Mouse (Mus musculus) forebrain, postnatal 0 days (tissue): ENCODE data around the gene Mamld1. TPM values are rescaled to one million over a fixed set of nuclear protein-coding genes. Genes with fewer than 3 reads are reported as not detected.
A peak's percentile ranks its signal among the peaks of the same experiment; 100 is the strongest.

ENCODE experiments used
- ATAC-seq: fragments of 200-750 bp; cut with Nextera tagmentation; 2 replicates; pipeline ENCODE4 v1.8.0; 2017; ENCODE audit warnings: mild to moderate bottlenecking, moderate library complexity
- DNase-seq: peaks from one replicate; pipeline ENCODE4 v3.0.0-alpha.2; 2015
- H3K27ac ChIP-seq: fragments of 300-500 bp; sonication (generic); 2 replicates; pipeline ENCODE4 v1.5.1; 2014; ENCODE audit warnings: low read depth, mild to moderate bottlenecking, antibody characterized with exemption, low read length, moderate library complexity, mixed read lengths
- H3K27me3 ChIP-seq: fragments of 300-500 bp; sonication (generic); 2 replicates; pipeline ENCODE4 v1.6.1; 2014; ENCODE audit warnings: mild to moderate bottlenecking, low read length, mixed read lengths; ENCODE audit not compliant: insufficient read depth
- H3K36me3 ChIP-seq: fragments of 300-500 bp; sonication (generic); 2 replicates; pipeline ENCODE4 v1.6.1; 2014; ENCODE audit warnings: mild to moderate bottlenecking, moderate library complexity; ENCODE audit not compliant: insufficient read depth
- H3K4me1 ChIP-seq: fragments of 300-500 bp; sonication (generic); 2 replicates; pipeline ENCODE4 v1.6.1; 2014; ENCODE audit warnings: antibody characterized with exemption; ENCODE audit not compliant: insufficient read depth
- H3K4me2 ChIP-seq: fragments of 300-500 bp; sonication (generic); 2 replicates; pipeline ENCODE4 v1.6.1; 2014; ENCODE audit warnings: low read depth, mild to moderate bottlenecking, moderate library complexity
- H3K4me3 ChIP-seq: fragments of 300-500 bp; sonication (generic); 2 replicates; pipeline ENCODE4 v1.5.1; 2014; ENCODE audit warnings: low read depth, low read length, mixed read lengths
- H3K9ac ChIP-seq: fragments of 300-500 bp; sonication (generic); 2 replicates; pipeline ENCODE4 v1.6.1; 2014; ENCODE audit warnings: mild to moderate bottlenecking
- H3K9me3 ChIP-seq: fragments of 300-500 bp; sonication (generic); 2 replicates; pipeline ENCODE4 v1.6.1; 2016; ENCODE audit warnings: low read length
- CTCF ChIP-seq: sonication (generic); IDR thresholded peaks from 2 replicates; pipeline ENCODE4 v1.5.1; 2016; ENCODE audit warnings: antibody characterized with exemption, control low read depth, low read depth
- WGBS: fragments of 180-500 bp; shearing (Covaris S2); extraction: QIAGEN DNeasy Blood & Tissue Kit; methylation state at CpG from one replicate; pipeline ENCODE4 v1.1.7; 2014; 5-methylcytosine and 5-hydroxymethylcytosine counted together
- polyA plus RNA-seq: library from polyadenylated mRNA; unstranded; fragments of >200 nt; fragmentation: Nextera tagmentation; extraction: Ambion mirVana; gene quantifications from 2 replicates; pipeline ENCODE4 v1.2.1, GENCODE M21; 2015
- total RNA-seq: library from RNA; depleted of rRNA; stranded (reverse); fragments of >200 nt; gene quantifications from 2 replicates; pipeline ENCODE4 v1.2.3, GENCODE M21; 2014

Mamld1 gene
- total and polyA plus RNA-seq, 2 experiments from 2014 or later: 4.7 to 7.0 TPM

DNA sequence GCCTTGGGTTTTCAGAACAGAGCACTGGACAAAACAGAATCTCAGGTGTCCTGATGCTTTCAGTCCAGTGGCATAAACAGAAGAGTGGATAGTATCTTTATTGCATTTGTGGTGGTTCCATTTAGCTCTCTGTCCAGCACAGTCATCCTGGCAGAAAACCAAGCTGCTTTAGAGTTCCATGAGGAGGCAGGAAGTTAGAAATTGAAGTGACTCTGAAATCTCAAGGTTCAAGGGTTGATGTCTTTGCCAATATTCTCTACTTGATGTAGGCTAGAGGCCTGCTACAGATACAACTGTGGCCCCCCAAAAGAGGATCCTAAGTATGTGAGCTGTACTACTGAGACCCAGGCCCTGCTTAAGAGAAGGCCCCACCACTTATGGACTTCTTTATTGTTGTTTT is 55.8 kb downstream of the Mamld1 start:
- no peak for ATAC-seq
- H3K27ac ChIP-seq: no peak overlapping the region
- no peak for TF ChIP-seq CTCF

GRCm38 (mm10) chrX:71106392-71106791 is 56.3 kb downstream of the Mamld1 start:
- WGBS: 71% methylated on average over 4 of the region's 4 CpGs

More for the DNA sequence above, 55.8 kb downstream of the Mamld1 start:
- no peaks in the 10 kb centered on the region for H3K36me3 ChIP-seq
- no peak for DNase-seq
- H3K4me3 ChIP-seq: no peak overlapping the region
- no peak overlapping the region for H3K9ac ChIP-seq
- H3K4me2 ChIP-seq: no peak overlapping the region
- no peaks in the 10 kb centered on the region for H3K9me3 ChIP-seq
- no peaks in the 10 kb centered on the region for H3K27me3 ChIP-seq
- H3K4me1 ChIP-seq: no peaks in the 10 kb centered on the region

DNA sequence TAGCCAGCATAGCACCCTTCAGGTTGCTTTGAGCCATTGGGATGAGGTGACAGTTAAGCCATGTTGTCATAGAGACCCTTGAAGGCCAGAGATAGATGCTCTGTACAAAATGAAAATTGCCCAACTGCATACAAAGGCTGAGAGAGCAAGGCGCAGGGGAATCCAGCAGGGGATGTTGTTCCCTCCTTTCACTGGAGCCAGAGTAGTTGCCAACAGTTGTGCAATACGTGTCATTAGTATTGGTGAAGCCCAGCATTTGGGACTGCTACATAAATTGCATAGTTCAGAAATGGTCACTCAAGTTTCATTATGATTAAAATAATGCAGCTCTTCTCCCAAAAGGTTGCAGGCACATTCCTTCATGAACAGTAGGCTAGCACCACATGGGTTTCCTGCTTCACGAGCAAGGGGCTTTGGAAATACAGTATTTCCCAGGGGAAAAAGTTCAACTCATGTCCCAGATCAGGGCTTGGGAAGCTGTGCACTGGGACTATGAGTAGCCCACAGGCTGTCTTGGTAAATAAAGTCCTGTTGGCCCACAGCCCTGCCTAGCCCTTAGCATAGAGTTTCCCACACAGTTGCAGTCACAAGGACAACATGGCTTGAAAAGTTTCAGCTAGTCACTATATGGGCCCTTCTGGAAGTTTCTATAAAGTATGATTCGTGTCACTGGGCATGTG is 58.1 kb downstream of the Mamld1 start:
- Histone ChIP-seq H3K36me3 (no peaks in the 10 kb centered on the region), H3K9ac (no peak overlapping the region), H3K4me3 (no peak overlapping the region), H3K4me2 (no peak overlapping the region), H3K9me3 (no peaks in the 10 kb centered on the region), H3K27me3 (no peaks in the 10 kb centered on the region), H3K4me1 (no peaks in the 10 kb centered on the region), H3K27ac (no peak overlapping the region)
- 81% methylated on average over 4 of the region's 4 CpGs for WGBS
- ATAC-seq: no peak
- no peak for DNase-seq
- no peak for TF ChIP-seq CTCF

More at GRCm38 (mm10) chrX:71106392-71106791, 56.3 kb downstream of the Mamld1 start:
- Histone ChIP-seq H3K36me3 (no peaks in the 10 kb centered on the region), H3K4me1 (no peaks in the 10 kb centered on the region), H3K4me3 (no peak overlapping the region), H3K27me3 (no peaks in the 10 kb centered on the region), H3K9ac (no peak overlapping the region), H3K4me2 (no peak overlapping the region), H3K9me3 (no peaks in the 10 kb centered on the region), H3K27ac (no peak overlapping the region)
- DNase-seq (no peak), ATAC-seq (peak; percentile 62)
- no peak for TF ChIP-seq CTCF

GRCm38 (mm10) chrX:71110333-71110732 is 60.3 kb downstream of the Mamld1 start:
- no peak for TF ChIP-seq CTCF
- Histone ChIP-seq H3K36me3 (no peaks in the 10 kb centered on the region), H3K27ac (no peak overlapping the region), H3K9me3 (no peaks in the 10 kb centered on the region), H3K27me3 (no peaks in the 10 kb centered on the region), H3K4me2 (no peak overlapping the region), H3K4me3 (no peak overlapping the region), H3K4me1 (no peaks in the 10 kb centered on the region), H3K9ac (no peak overlapping the region)
- ATAC-seq (no peak), DNase-seq (no peak)
- 54% methylated on average over 2 of the region's 2 CpGs for WGBS

DNA sequence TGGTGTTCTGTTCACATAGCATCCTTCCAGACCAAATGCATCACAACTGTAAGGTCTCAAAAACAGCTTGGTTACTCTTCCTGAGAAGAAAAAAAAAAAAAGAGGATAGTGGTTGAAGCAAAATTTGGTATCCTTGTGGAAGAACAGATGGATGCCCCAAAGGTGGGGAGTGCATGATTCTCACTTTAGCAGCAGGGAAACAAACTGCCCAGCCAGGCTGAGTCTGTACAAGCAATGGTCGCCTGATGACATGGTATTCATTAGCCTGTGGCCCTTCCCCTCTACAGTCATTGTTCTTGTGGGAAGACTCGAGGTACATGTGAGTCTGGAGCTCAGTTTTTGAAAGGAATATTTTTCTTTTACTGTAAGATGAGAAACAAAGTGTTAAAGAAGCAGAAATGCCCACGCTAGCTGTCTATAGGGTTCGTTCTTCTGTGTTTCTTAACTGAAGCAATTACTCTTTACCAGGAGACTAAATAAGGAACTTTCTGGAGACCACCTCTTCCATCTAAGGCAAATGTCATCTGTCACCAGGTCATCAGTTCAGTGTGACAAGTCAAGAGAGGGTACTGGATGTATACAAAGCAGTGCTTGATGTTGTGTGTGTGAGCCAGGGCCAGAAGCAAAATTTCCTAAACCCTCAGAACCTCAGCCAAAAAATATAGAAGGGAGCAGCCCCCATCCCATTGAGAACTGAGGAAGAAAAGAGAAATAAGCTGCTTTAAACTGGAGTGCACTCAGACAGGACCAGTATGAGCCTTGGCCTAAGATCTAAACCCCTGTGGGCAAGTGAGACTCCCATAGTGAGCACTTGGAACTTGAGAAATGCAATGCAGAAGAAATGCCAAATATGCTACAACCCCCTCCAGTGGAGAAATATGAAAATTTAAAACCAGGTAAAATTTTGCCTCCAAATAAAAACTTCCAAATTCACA is 72.6 kb downstream of the Mamld1 start:
- DNase-seq (no peak), ATAC-seq (no peak)
- no peak for TF ChIP-seq CTCF
- Histone ChIP-seq H3K27ac (no peak overlapping the region), H3K9ac (no peak overlapping the region), H3K4me1 (no peaks in the 10 kb centered on the region), H3K4me3 (no peak overlapping the region), H3K9me3 (no peaks in the 10 kb centered on the region), H3K27me3 (no peaks in the 10 kb centered on the region), H3K36me3 (no peaks in the 10 kb centered on the region), H3K4me2 (no peak overlapping the region)
- WGBS: 70% methylated on average over 4 of the region's 4 CpGs

- no peak for TF ChIP-seq CTCF
- H3K36me3 ChIP-seq: no peaks in the 10 kb centered on the region
- no peaks in the 10 kb centered on the region for H3K9me3 ChIP-seq
- no peak overlapping the region for H3K27ac ChIP-seq
- WGBS: 86% methylated on average over 7 of the region's 7 CpGs
- no peaks in the 10 kb centered on the region for H3K27me3 ChIP-seq
- no peak overlapping the region for H3K9ac ChIP-seq
- no peak overlapping the region for H3K4me3 ChIP-seq
- DNase-seq (no peak), ATAC-seq (no peak)
- no peaks in the 10 kb centered on the region for H3K4me1 ChIP-seq
- no peak overlapping the region for H3K4me2 ChIP-seq
Observed at GRCm38 (mm10) chrX:71125013-71125412, 75.0 kb downstream of the Mamld1 start.

- Histone ChIP-seq H3K27me3 (no peaks in the 10 kb centered on the region), H3K4me1 (no peaks in the 10 kb centered on the region), H3K4me2 (no peak overlapping the region), H3K9me3 (no peaks in the 10 kb centered on the region), H3K27ac (no peak overlapping the region), H3K9ac (no peak overlapping the region), H3K36me3 (no peaks in the 10 kb centered on the region), H3K4me3 (no peak overlapping the region)
- ATAC-seq: no peak
- no peak for DNase-seq
- TF ChIP-seq CTCF: no peak; the same call in 1 of the 2 replicates
Observed at GRCm38 (mm10) chrX:71131464-71131863, 81.4 kb downstream of the Mamld1 start.
